Mouse (Mus musculus) telencephalon, adult 2 months (tissue): ENCODE data around the gene Msh6.
"Not testable (repeated sequence)": the region's sequence is repeated elsewhere in the genome, so short reads cannot be mapped to it uniquely, and the experiment has no call there.

Experiments used
- DNase-seq: peaks from one replicate; pipeline ENCODE4 v3.0.0-alpha.2; 2011; ENCODE audit warnings: low read depth, low spot score

The Msh6 gene

DNA sequence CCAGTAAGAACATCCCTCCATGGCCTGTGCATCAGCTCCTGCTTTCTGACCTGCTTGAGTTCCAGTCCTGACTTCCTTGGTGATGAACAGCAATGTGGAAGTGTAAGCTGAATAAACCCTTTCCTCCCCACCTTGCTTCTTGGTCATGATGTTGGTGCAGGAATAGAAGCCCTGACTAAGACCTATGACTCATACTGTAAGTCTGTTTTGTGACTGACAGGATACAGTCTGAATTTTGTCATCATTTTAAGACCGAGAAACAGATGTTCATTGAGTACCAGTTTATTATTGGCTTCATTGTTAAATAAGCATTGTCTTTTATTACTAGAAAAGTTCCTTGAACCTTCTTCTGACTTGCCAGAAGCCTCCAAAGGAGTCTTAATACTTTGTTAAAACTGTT, 4.8 kb downstream of the Msh6 start:
- DNase-seq = not testable (repeated sequence)

DNA sequence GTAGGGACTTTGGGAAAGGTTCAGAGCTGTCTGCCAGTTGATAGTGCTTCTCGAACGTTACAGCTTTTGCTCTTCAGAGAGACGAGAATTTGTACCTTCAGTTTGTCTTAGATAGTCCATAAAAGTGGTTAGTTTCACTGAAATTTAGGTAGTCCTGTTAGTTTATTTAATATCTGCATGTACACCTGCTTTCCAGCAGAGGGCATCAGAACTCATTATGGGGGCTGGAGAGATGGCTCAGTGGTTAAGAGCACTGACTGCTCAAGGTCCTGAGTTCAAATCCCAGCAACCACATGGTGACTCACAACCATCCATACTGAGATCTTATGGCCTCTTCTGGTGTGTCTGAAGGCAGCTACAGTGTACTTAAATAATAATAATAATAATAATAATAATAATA, 7.2 kb downstream of the Msh6 start:
- DNase-seq = no peak

DNA sequence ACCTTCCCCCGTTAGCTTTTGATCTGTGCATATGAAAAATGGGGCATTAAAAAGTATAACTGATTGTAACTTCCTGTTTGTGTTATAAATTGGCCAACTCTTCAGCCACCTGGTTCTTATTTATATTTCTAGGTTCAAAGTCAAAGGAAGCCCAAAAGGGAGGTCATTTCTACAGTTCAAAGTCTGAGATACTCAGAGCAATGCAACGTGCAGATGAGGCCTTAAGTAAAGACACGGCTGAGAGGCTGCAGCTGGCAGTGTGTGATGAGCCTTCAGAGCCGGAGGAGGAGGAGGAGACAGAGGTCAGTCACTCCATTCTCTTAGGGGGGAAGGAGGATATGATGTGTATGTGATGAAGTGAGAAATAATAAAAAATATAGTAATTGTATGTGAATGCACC, 8.5 kb downstream of the Msh6 start:
- no peak for DNase-seq

- no peak for DNase-seq
Measured at GRCm38 (mm10) chr17:87984440-87985214, 9.8 kb downstream of the Msh6 start.

DNA sequence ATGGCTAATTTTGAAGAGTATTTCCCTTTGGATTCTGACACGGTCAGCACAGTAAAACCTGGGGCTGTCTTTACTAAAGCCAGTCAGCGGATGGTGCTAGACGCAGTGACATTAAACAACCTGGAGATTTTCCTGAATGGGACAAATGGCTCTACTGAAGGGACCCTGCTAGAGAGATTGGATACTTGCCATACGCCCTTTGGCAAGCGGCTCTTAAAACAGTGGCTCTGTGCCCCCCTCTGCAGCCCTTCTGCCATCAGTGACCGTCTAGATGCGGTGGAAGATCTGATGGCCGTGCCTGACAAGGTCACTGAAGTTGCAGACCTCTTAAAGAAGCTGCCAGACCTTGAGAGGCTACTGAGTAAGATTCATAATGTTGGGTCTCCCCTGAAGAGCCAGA, 11.1 kb downstream of the Msh6 start:
- no peak for DNase-seq

DNA sequence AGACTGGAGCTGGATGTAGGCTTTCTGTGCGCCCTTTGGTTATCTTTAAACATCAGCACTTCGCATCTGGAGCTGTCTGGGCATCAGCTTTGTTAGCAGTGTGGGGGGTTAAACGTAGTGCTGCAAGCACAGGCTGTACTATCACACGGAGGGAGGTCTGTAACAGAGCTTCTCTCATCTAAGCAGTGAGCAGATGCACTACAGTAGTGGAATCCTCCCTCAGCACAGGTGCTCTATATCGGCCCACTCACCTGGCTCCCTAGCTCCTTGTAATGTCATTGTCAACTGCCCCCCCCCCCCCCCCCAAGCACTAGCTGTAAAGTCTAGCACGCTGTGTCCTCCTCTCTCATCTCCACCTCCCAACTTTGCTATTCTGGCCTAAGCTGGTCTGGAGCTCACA, 12.6 kb downstream of the Msh6 start:
- DNase-seq = no peak

DNA sequence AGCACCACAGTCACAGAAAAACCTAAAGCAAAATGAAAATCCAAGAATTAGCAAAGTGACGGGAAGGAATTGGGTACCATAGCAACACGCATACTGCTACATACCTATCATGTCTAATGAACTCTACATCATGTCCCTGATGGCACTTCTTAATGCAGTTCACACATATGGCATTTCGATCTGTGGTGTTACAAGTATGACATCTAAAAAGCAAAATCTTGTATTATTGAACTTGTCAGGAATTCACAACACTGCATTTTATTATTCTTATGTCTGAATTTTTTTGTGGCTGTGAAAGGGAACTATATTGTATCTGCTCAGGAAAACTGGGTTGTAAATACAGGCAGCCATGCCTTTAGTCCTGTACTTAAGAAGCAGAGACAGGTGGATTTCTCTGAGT, 17.3 kb downstream of the Msh6 start:
- DNase-seq = no peak

- DNase-seq = no peak
Measured at GRCm38 (mm10) chr17:87993338-87993737, 18.5 kb downstream of the Msh6 start.

DNA sequence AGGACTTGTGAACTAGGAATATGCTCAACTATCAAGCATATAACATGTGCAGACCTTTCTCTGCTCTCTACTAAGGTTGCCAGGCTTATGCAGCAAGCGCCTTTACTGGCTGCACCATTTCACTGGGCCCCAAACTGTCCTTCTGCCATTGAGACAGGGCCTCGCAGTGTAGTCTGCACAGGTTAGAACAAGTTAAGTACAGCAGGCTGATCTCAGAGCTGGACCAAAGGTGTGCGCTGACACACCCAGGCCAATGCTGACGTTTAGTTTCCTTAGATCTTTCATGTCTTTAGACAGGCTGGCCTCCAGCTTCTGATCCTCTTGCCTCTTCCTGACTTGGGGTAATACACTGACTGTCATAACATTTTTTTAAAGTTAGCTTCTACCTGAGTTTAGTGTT, 22.9 kb downstream of the Msh6 start:
- DNase-seq = no peak

GRCm38 (mm10) chr17:88004892-88005291, 30.0 kb downstream of the Msh6 start:
- no peak for DNase-seq

DNA sequence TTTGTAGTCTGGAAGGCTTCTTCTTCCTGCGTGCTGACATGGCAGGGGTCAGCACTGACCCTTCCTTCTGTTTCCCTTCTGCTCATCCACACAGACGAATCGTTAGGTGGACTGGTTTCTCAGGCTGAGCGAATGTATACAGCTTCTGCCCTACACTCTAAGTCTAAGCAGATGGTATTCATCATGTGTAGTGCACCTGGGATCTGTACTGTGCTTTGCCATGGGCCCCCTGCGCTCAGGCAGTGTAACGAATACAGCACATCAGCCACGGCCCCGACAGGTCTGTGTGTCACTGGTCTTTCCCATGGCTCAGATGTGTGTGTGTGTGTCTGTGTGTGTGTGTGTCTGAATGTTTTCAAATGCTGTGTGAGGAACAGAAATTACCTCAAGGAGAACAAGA, 32.1 kb downstream of the Msh6 start:
- DNase-seq = no peak

DNA sequence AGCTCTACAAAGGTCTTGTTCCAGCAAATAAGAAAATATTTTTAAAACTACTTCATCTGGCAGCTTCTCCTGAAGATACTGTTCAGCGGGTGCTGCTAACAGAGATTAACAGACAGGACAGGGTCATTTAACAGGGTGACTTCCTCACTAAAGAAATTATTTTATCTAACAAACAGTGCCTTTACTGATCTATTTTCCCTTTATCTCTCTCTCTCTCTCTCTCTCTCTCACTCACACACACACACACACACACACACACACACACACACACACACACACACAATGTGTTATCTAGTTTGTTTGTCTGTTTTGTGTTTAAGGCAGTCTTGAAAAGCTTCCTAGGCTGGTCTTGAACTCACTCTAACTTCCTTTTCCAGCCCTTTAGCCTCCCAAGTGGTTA, 39.6 kb downstream of the Msh6 start:
- no peak for DNase-seq

GRCm38 (mm10) chr17:88016027-88016426, 41.2 kb downstream of the Msh6 start:
- not testable (repeated sequence) for DNase-seq

- no peak for DNase-seq
Measured at GRCm38 (mm10) chr17:88023924-88024323, 49.1 kb downstream of the Msh6 start.

DNA sequence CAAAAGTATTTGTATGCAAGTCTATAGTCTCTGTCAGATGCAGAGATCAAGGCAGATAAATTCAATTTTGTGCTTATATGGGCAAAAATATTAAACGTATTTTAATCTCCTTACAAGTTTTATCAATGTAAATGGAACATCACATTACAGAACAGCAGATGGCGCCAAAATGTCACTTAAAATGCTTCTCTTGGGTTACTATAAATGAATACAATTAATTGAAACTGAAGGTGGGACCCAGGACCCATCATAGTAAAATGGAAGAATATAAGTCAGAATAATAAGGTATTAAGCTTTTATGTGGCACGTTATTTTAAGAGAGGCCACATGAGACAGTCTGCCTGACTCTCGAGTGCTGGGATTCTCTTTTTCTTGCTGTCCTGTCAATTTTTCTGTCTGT, 50.4 kb downstream of the Msh6 start:
- peak; percentile 39 for DNase-seq

DNA sequence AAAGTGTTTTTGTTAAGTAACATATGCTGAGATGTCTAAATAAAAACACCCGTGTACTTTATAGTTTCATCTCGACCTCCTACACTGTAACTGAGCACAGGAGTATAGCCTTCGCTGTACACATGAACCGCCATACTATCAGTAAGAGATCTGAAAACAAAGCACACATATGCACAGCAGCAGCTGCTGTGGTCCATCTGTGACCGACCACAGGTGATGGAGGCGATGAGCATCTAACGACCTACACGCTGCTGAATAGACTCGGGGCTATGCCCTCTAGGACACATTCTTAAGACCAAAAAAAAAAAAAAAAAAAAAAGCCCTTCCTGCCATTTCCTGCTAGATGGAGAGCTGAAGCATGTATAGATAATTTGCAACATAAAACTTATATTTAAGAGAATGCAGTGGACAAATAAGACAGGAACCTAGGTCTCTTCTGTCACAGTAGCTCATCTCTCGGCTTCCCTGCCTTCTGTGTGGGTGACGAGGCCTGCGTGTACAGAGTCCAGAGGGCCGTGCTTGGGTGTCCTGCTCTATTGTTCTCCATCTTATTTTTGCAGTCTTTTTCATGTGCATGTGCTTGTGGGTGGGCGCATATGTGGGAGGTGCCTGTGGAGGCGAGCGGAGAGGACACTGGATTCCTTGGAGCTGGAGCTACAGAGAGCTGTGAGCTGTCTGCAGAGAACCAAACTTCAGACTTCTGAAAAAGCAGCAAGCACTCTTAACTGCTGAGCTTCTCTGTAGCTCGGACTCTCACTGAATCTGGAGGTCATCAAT, 54.5 kb downstream of the Msh6 start:
- DNase-seq = peak; percentile 44

- no peak for DNase-seq
Measured at GRCm38 (mm10) chr17:88031755-88032154, 56.9 kb downstream of the Msh6 start.

GRCm38 (mm10) chr17:88034418-88034817, 59.6 kb downstream of the Msh6 start:
- no peak for DNase-seq
